Mouse (Mus musculus): Measurements from ENCODE around the gene Arhgef40. TPM values are rescaled to one million over a fixed set of nuclear protein-coding genes. Genes with fewer than 3 reads are reported as not detected.
"Not testable (repeated sequence)": the region's sequence is repeated elsewhere in the genome, so short reads cannot be mapped to it uniquely, and the experiment has no call there.

Gene Arhgef40
- polyA plus RNA-seq, 1 experiment from 2014 or later = 18.2 TPM

- 0 out of 2 replicates have a peak overlapping the region, but pooled peaks have one; percentile 75 for H3K27ac ChIP-seq (ENCODE audit: low read depth, low read length)
- WGBS = 67% methylated on average over 3 of the region's 3 CpGs
- H3K36me3 ChIP-seq (ENCODE audit: control insufficient read depth, insufficient read depth) = no peaks in the 10 kb centered on the region
- no peak for ATAC-seq
- no peaks in the 10 kb centered on the region for H3K9me3 ChIP-seq (ENCODE audit: control insufficient read depth)
- H3K4me2 ChIP-seq (replicated peaks; ENCODE audit: low read depth) = peak overlapping the region; percentile 65; the same call in 1 of the 2 replicates
- peak overlapping the region; percentile 30; the same call in 1 of the 2 replicates for H3K4me3 ChIP-seq (ENCODE audit: low read depth, low read length)
- H3K27me3 ChIP-seq (replicated peaks; ENCODE audit: control insufficient read depth, insufficient read depth, low read length) = no peaks in the 10 kb centered on the region
- no peaks in the 10 kb centered on the region for H3K4me1 ChIP-seq (replicated peaks; ENCODE audit: control insufficient read depth, insufficient read depth, low read length)
- H3K9ac ChIP-seq (ENCODE audit: low read depth, low read length) = no peak overlapping the region
- no peak for TF ChIP-seq CTCF (IDR thresholded peaks at IDR 0.05; ENCODE audit: low read depth)
These were observed 37.8 kb downstream of the Arhgef40 start for GRCm38 (mm10) chr14:52022244-52022708.

- Histone ChIP-seq H3K9ac (ENCODE audit: low read depth, low read length) (peak overlapping the region; percentile 31; the same call in 1 of the 2 replicates), H3K27me3 (replicated peaks; ENCODE audit: control insufficient read depth, insufficient read depth, low read length) (no peaks in the 10 kb centered on the region), H3K36me3 (ENCODE audit: control insufficient read depth, insufficient read depth) (no peaks in the 10 kb centered on the region), H3K4me3 (ENCODE audit: low read depth, low read length) (peak overlapping the region; percentile 30), H3K4me1 (replicated peaks; ENCODE audit: control insufficient read depth, insufficient read depth, low read length) (no peaks in the 10 kb centered on the region), H3K4me2 (replicated peaks; ENCODE audit: low read depth) (peak overlapping the region; percentile 65), H3K27ac (ENCODE audit: low read depth, low read length) (peak overlapping the region; percentile 75), H3K9me3 (ENCODE audit: control insufficient read depth) (no peaks in the 10 kb centered on the region)
- peak; percentile 14 for ATAC-seq
- WGBS = 5% methylated on average over 23 of the region's 23 CpGs
- peak; percentile 87 for TF ChIP-seq CTCF (IDR thresholded peaks at IDR 0.05; ENCODE audit: low read depth)
These were observed 38.4 kb downstream of the Arhgef40 start for GRCm38 (mm10) chr14:52022709-52023459.

- no peaks in the 10 kb centered on the region for H3K36me3 ChIP-seq (ENCODE audit: control insufficient read depth, insufficient read depth)
- no peak overlapping the region for H3K27ac ChIP-seq (ENCODE audit: low read depth, low read length)
- no peaks in the 10 kb centered on the region for H3K27me3 ChIP-seq (replicated peaks; ENCODE audit: control insufficient read depth, insufficient read depth, low read length)
- no peak for ATAC-seq
- no peak overlapping the region for H3K4me2 ChIP-seq (replicated peaks; ENCODE audit: low read depth)
- H3K9me3 ChIP-seq (ENCODE audit: control insufficient read depth) = no peaks in the 10 kb centered on the region
- WGBS = 84% methylated on average over 2 of the region's 2 CpGs
- H3K4me3 ChIP-seq (ENCODE audit: low read depth, low read length) = no peak overlapping the region
- no peak overlapping the region for H3K9ac ChIP-seq (ENCODE audit: low read depth, low read length)
- H3K4me1 ChIP-seq (replicated peaks; ENCODE audit: control insufficient read depth, insufficient read depth, low read length) = no peaks in the 10 kb centered on the region
- TF ChIP-seq CTCF (IDR thresholded peaks at IDR 0.05; ENCODE audit: low read depth) = no peak
These were observed 39.6 kb downstream of the Arhgef40 start for GRCm38 (mm10) chr14:52024133-52024532.

- WGBS = 82% methylated on average over 4 of the region's 4 CpGs
- no peak overlapping the region for H3K4me2 ChIP-seq (replicated peaks; ENCODE audit: low read depth)
- ATAC-seq = no peak
- no peaks in the 10 kb centered on the region for H3K4me1 ChIP-seq (replicated peaks; ENCODE audit: control insufficient read depth, insufficient read depth, low read length)
- H3K9ac ChIP-seq (ENCODE audit: low read depth, low read length) = no peak overlapping the region
- TF ChIP-seq CTCF (IDR thresholded peaks at IDR 0.05; ENCODE audit: low read depth) = no peak
- H3K9me3 ChIP-seq (ENCODE audit: control insufficient read depth) = no peaks in the 10 kb centered on the region
- no peaks in the 10 kb centered on the region for H3K36me3 ChIP-seq (ENCODE audit: control insufficient read depth, insufficient read depth)
- H3K4me3 ChIP-seq (ENCODE audit: low read depth, low read length) = no peak overlapping the region
- H3K27me3 ChIP-seq (replicated peaks; ENCODE audit: control insufficient read depth, insufficient read depth, low read length) = no peaks in the 10 kb centered on the region
- no peak overlapping the region for H3K27ac ChIP-seq (ENCODE audit: low read depth, low read length)
These were observed 41.8 kb downstream of the Arhgef40 start for GRCm38 (mm10) chr14:52026342-52026741.

- no peak for TF ChIP-seq CTCF (IDR thresholded peaks at IDR 0.05; ENCODE audit: low read depth)
- Histone ChIP-seq H3K9ac (ENCODE audit: low read depth, low read length) (no peak overlapping the region), H3K4me2 (replicated peaks; ENCODE audit: low read depth) (no peak overlapping the region), H3K9me3 (ENCODE audit: control insufficient read depth) (no peaks in the 10 kb centered on the region), H3K4me3 (ENCODE audit: low read depth, low read length) (no peak overlapping the region), H3K27me3 (replicated peaks; ENCODE audit: control insufficient read depth, insufficient read depth, low read length) (no peaks in the 10 kb centered on the region), H3K36me3 (ENCODE audit: control insufficient read depth, insufficient read depth) (no peaks in the 10 kb centered on the region), H3K4me1 (replicated peaks; ENCODE audit: control insufficient read depth, insufficient read depth, low read length) (0 out of 2 replicates have a peak, but pooled peaks cover 3% of the 10 kb centered on the region), H3K27ac (ENCODE audit: low read depth, low read length) (no peak overlapping the region)
- 75% methylated on average over 6 of the region's 6 CpGs for WGBS
- no peak for ATAC-seq
These were observed 51.4 kb downstream of the Arhgef40 start for GRCm38 (mm10) chr14:52035926-52036325.

GRCm38 (mm10) chr14:52039332-52039731 lies 54.8 kb downstream of the Arhgef40 start:
- Histone ChIP-seq H3K9ac (ENCODE audit: low read depth, low read length) (no peak overlapping the region), H3K27me3 (replicated peaks; ENCODE audit: control insufficient read depth, insufficient read depth, low read length) (no peaks in the 10 kb centered on the region), H3K27ac (ENCODE audit: low read depth, low read length) (no peak overlapping the region), H3K4me2 (replicated peaks; ENCODE audit: low read depth) (no peak overlapping the region), H3K36me3 (ENCODE audit: control insufficient read depth, insufficient read depth) (no peaks in the 10 kb centered on the region), H3K9me3 (ENCODE audit: control insufficient read depth) (no peaks in the 10 kb centered on the region), H3K4me3 (ENCODE audit: low read depth, low read length) (no peak overlapping the region), H3K4me1 (replicated peaks; ENCODE audit: control insufficient read depth, insufficient read depth, low read length) (0 out of 2 replicates have a peak, but pooled peaks cover 3% of the 10 kb centered on the region)
- TF ChIP-seq CTCF (IDR thresholded peaks at IDR 0.05; ENCODE audit: low read depth) = no peak
- WGBS = 35% methylated on average over 5 of the region's 5 CpGs
- ATAC-seq = peak; percentile 81

- not testable (repeated sequence) for ATAC-seq; H3K9me3 ChIP-seq (ENCODE audit: control insufficient read depth)
- 64% methylated on average over 3 of the region's 3 CpGs for WGBS
These were observed 57.8 kb downstream of the Arhgef40 start, which contains the start of gene Olfr221 for GRCm38 (mm10) chr14:52042359-52042758. Gene Olfr221, minus strand, starts transcription at chr14:52042459.

More at GRCm38 (mm10) chr14:52042359-52042758, 57.8 kb downstream of the Arhgef40 start, which contains the start of gene Olfr221:
- H3K27ac ChIP-seq (ENCODE audit: low read depth, low read length); H3K27me3 ChIP-seq (replicated peaks; ENCODE audit: control insufficient read depth, insufficient read depth, low read length); H3K36me3 ChIP-seq (ENCODE audit: control insufficient read depth, insufficient read depth); H3K4me2 ChIP-seq (replicated peaks; ENCODE audit: low read depth); H3K9ac ChIP-seq (ENCODE audit: low read depth, low read length); H3K4me3 ChIP-seq (ENCODE audit: low read depth, low read length); H3K4me1 ChIP-seq (replicated peaks; ENCODE audit: control insufficient read depth, insufficient read depth, low read length): not testable (repeated sequence)
